Mouse (Mus musculus): Measurements from ENCODE around the gene Olfr95. TPM values are rescaled to one million over a fixed set of nuclear protein-coding genes. Genes with fewer than 3 reads are reported as not detected.

The Olfr95 gene
- polyA plus RNA-seq, 1 experiment: 0.12 TPM

DNA sequence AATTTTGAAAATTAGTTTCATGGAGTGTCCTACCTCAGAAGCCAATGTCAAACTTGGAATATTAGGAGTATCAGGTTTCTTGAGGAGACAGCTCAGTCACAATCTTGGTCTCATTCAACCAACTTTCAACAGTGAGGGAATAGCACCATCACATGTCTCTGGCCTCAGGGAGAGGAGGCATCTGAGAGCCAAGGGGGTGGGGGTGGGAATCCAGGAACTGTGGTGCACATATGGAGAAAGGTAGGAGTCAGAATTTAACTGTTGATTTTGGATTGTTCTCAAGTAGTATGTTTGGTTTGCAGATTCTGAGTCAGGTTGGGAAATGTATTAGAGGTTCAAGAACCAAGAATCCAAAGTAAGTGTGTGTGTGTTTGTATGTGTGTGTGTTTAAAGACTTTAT is 19.9 kb downstream of the Olfr95 start:
- TF ChIP-seq EP300 (IDR thresholded peaks at IDR 0.05; ENCODE audit: insufficient read depth, low read depth, low read length): peak; percentile 91
- no peak for TF ChIP-seq POLR2A (IDR thresholded peaks at IDR 0.05; ENCODE audit: insufficient read depth, low read length)
- no peaks in the 10 kb centered on the region for H3K36me3 ChIP-seq (ENCODE audit: control insufficient read depth, insufficient read depth, low read length, poor library complexity, severe bottlenecking)
- peak overlapping the region; percentile 62 for H3K9ac ChIP-seq (ENCODE audit: low read depth, poor library complexity, severe bottlenecking)
- H3K4me1 ChIP-seq (ENCODE audit: control insufficient read depth, insufficient read depth, low read length): peaks cover 11% of the 10 kb centered on the region
- H3K27me3 ChIP-seq (ENCODE audit: control insufficient read depth, insufficient read depth, low read length, poor library complexity, severe bottlenecking): no peaks in the 10 kb centered on the region
- no peaks in the 10 kb centered on the region for H3K9me3 ChIP-seq (replicated peaks; ENCODE audit: control insufficient read depth, insufficient read depth, low read length, poor library complexity, severe bottlenecking)
- peak overlapping the region; percentile 42; the same call in 1 of the 2 replicates for H3K4me3 ChIP-seq (ENCODE audit: low read depth, low read length)
- H3K27ac ChIP-seq (ENCODE audit: insufficient read depth, low read length): peak overlapping the region; percentile 85

DNA sequence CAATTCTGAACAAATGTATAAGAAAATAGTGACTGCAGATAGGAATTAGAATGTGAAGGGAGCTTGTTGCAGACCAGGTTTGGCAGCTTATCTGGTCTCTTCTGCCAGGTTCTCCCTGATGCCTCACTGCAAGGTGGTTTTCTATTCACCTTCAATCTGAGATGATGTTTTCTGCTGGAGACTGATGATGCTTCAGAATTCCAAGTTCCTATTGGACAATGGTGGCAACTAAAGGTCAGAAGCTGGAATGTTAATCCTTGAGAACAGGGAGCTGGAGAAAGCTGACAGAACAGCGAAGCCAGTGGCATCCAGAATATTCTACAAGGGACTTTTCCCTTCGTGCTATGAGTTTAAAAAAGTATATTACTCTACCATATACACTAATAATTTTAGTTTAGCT is 22.2 kb downstream of the Olfr95 start:
- Histone ChIP-seq H3K4me3 (ENCODE audit: low read depth, low read length) (no peak overlapping the region), H3K36me3 (ENCODE audit: control insufficient read depth, insufficient read depth, low read length, poor library complexity, severe bottlenecking) (no peaks in the 10 kb centered on the region), H3K9me3 (replicated peaks; ENCODE audit: control insufficient read depth, insufficient read depth, low read length, poor library complexity, severe bottlenecking) (no peaks in the 10 kb centered on the region), H3K27ac (ENCODE audit: insufficient read depth, low read length) (peak overlapping the region; percentile 99), H3K4me1 (ENCODE audit: control insufficient read depth, insufficient read depth, low read length) (peaks cover 11% of the 10 kb centered on the region), H3K27me3 (ENCODE audit: control insufficient read depth, insufficient read depth, low read length, poor library complexity, severe bottlenecking) (no peaks in the 10 kb centered on the region), H3K9ac (ENCODE audit: low read depth, poor library complexity, severe bottlenecking) (no peak overlapping the region)
- TF ChIP-seq POLR2A (IDR thresholded peaks at IDR 0.05; ENCODE audit: insufficient read depth, low read length): no peak
- no peak for TF ChIP-seq EP300 (IDR thresholded peaks at IDR 0.05; ENCODE audit: insufficient read depth, low read depth, low read length)
- TF ChIP-seq CTCF (IDR thresholded peaks at IDR 0.05; ENCODE audit: low read depth, low read length): no peak

DNA sequence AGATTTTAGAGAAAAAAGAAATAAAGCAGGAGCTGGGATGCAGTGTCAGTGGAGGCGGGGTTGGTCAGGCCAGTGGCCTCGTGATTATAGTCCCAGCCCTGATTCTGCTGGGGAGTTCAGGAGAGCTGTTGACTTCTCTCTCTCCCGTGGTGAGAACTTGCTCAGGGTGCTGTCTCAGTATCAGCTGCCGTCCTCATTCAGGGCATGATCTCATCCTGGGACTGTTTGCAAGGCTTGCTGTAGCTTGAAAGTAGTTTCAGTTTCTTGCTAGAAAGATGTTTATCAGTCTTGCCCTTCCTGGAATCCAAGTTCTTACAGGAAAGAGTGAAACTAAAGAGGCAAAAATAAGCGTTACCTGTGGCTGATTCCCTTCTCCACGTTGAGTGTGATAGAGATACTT is 27.4 kb downstream of the Olfr95 start:
- Histone ChIP-seq H3K36me3 (ENCODE audit: control insufficient read depth, insufficient read depth, low read length, poor library complexity, severe bottlenecking) (no peaks in the 10 kb centered on the region), H3K9me3 (replicated peaks; ENCODE audit: control insufficient read depth, insufficient read depth, low read length, poor library complexity, severe bottlenecking) (no peaks in the 10 kb centered on the region), H3K4me1 (ENCODE audit: control insufficient read depth, insufficient read depth, low read length) (peaks cover 3% of the 10 kb centered on the region), H3K27ac (ENCODE audit: insufficient read depth, low read length) (no peak overlapping the region), H3K27me3 (ENCODE audit: control insufficient read depth, insufficient read depth, low read length, poor library complexity, severe bottlenecking) (no peaks in the 10 kb centered on the region), H3K4me3 (ENCODE audit: low read depth, low read length) (no peak overlapping the region), H3K9ac (ENCODE audit: low read depth, poor library complexity, severe bottlenecking) (no peak overlapping the region)
- TF ChIP-seq CTCF (IDR thresholded peaks at IDR 0.05; ENCODE audit: low read depth, low read length): no peak
- TF ChIP-seq EP300 (IDR thresholded peaks at IDR 0.05; ENCODE audit: insufficient read depth, low read depth, low read length): no peak

DNA sequence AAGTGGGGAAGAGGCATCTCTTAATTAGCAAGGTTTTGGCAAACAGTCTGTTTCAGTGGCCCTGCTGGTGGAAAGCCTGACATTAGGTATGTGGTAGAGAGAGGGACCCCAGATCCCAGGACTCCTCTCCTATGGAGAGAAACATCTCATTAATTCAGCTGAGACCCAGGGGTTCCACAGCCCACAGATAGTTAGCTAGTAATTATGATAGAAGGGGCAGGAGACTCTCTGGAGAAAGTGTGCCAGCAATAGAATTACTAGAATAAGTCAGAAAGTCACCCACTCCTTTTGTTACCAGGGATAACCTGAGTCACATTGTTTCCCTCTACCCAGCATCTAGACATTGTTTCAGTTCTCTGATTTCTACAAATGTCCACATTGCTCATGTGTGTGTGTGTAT is 51.5 kb downstream of the Olfr95 start, which contains the start of gene Olfr93:
TSS of gene Olfr93 (minus strand) at position 101 of the 400 bp plus-strand sequence.
- Histone ChIP-seq H3K9me3 (replicated peaks; ENCODE audit: control insufficient read depth, insufficient read depth, low read length, poor library complexity, severe bottlenecking) (no peaks in the 10 kb centered on the region), H3K27me3 (ENCODE audit: control insufficient read depth, insufficient read depth, low read length, poor library complexity, severe bottlenecking) (no peaks in the 10 kb centered on the region), H3K9ac (ENCODE audit: low read depth, poor library complexity, severe bottlenecking) (no peak within 1 kb of the TSS), H3K4me3 (ENCODE audit: low read depth, low read length) (no peak within 1 kb of the TSS), H3K27ac (ENCODE audit: insufficient read depth, low read length) (no peak within 1 kb of the TSS), H3K4me1 (ENCODE audit: control insufficient read depth, insufficient read depth, low read length) (no peaks in the 10 kb centered on the region), H3K36me3 (ENCODE audit: control insufficient read depth, insufficient read depth, low read length, poor library complexity, severe bottlenecking) (no peaks in the 10 kb centered on the region)
- TF ChIP-seq EP300 (IDR thresholded peaks at IDR 0.05; ENCODE audit: insufficient read depth, low read depth, low read length) (no peak), CTCF (IDR thresholded peaks at IDR 0.05; ENCODE audit: low read depth, low read length) (no peak), POLR2A (IDR thresholded peaks at IDR 0.05; ENCODE audit: insufficient read depth, low read length) (no peak)

Other genes starting within 250 kb of the Olfr95 start
- 2.9 and 4.7 TPM in 2 replicates for gene 2410137M14Rik, start 231.9 kb downstream of the Olfr95 start, polyA plus RNA-seq (2011; ENCODE audit: insufficient read depth, insufficient read length, low read depth, missing spikeins)
- 12.6 and 13.2 TPM in 2 replicates for gene H2-M5, start 223.6 kb downstream of the Olfr95 start, polyA plus RNA-seq (2011; ENCODE audit: insufficient read depth, insufficient read length, low read depth, missing spikeins)
- 223 and 254 TPM in 2 replicates for gene Zfp57, start 212.0 kb downstream of the Olfr95 start, polyA plus RNA-seq (2011; ENCODE audit: insufficient read depth, insufficient read length, low read depth, missing spikeins)
- gene Mog, start 189.7 kb downstream of the Olfr95 start, polyA plus RNA-seq (2011; ENCODE audit: insufficient read depth, insufficient read length, low read depth, missing spikeins): not detected in 2 replicates
- 163 and 180 TPM in 2 replicates for gene Gabbr1, start 167.2 kb downstream of the Olfr95 start, polyA plus RNA-seq (2011; ENCODE audit: insufficient read depth, insufficient read length, low read depth, missing spikeins)
- 0.22 TPM in 1 of 2 replicates, not detected in the other for gene Olfr90, start 124.6 kb downstream of the Olfr95 start, polyA plus RNA-seq (2011; ENCODE audit: insufficient read depth, insufficient read length, low read depth, missing spikeins)
- gene Olfr91, start 114.8 kb downstream of the Olfr95 start, polyA plus RNA-seq (2011; ENCODE audit: insufficient read depth, insufficient read length, low read depth, missing spikeins): not detected in 2 replicates
- not detected in 2 replicates for gene Olfr92, start 93.0 kb downstream of the Olfr95 start, polyA plus RNA-seq (2011; ENCODE audit: insufficient read depth, insufficient read length, low read depth, missing spikeins)
- gene Olfr93, start 51.6 kb downstream of the Olfr95 start, polyA plus RNA-seq (2011; ENCODE audit: insufficient read depth, insufficient read length, low read depth, missing spikeins): 0.57 and 1.1 TPM in 2 replicates
- 56.7 and 70.8 TPM in 2 replicates for gene Ubd, start 19.2 kb downstream of the Olfr95 start, polyA plus RNA-seq (2011; ENCODE audit: insufficient read depth, insufficient read length, low read depth, missing spikeins)
- 0.37 TPM in 1 of 2 replicates, not detected in the other for gene Olfr94, start 12.1 kb downstream of the Olfr95 start, polyA plus RNA-seq (2011; ENCODE audit: insufficient read depth, insufficient read length, low read depth, missing spikeins)
- not detected in 2 replicates for gene Olfr96, start 7.0 kb upstream of the Olfr95 start, polyA plus RNA-seq (2011; ENCODE audit: insufficient read depth, insufficient read length, low read depth, missing spikeins)
- gene Olfr97, start 24.2 kb upstream of the Olfr95 start, polyA plus RNA-seq (2011; ENCODE audit: insufficient read depth, insufficient read length, low read depth, missing spikeins): not detected in 2 replicates
- not detected in 2 replicates for gene Olfr98, start 50.6 kb upstream of the Olfr95 start, polyA plus RNA-seq (2011; ENCODE audit: insufficient read depth, insufficient read length, low read depth, missing spikeins)
- gene H2-M3, start 57.1 kb upstream of the Olfr95 start, polyA plus RNA-seq (2011; ENCODE audit: insufficient read depth, insufficient read length, low read depth, missing spikeins): 3.3 and 3.4 TPM in 2 replicates
- not detected in 2 replicates for gene Olfr99, start 70.3 kb upstream of the Olfr95 start, polyA plus RNA-seq (2011; ENCODE audit: insufficient read depth, insufficient read length, low read depth, missing spikeins)
- not detected in 2 replicates for gene Olfr101, start 91.2 kb upstream of the Olfr95 start, polyA plus RNA-seq (2011; ENCODE audit: insufficient read depth, insufficient read length, low read depth, missing spikeins)
- gene Olfr102, start 103.9 kb upstream of the Olfr95 start, polyA plus RNA-seq (2011; ENCODE audit: insufficient read depth, insufficient read length, low read depth, missing spikeins): not detected in 2 replicates
- gene Olfr103, start 126.6 kb upstream of the Olfr95 start, polyA plus RNA-seq (2011; ENCODE audit: insufficient read depth, insufficient read length, low read depth, missing spikeins): not detected in 2 replicates
- not detected in 2 replicates for gene Olfr104-ps, start 146.5 kb upstream of the Olfr95 start, polyA plus RNA-seq (2011; ENCODE audit: insufficient read depth, insufficient read length, low read depth, missing spikeins)
- gene Olfr105-ps, start 165.9 kb upstream of the Olfr95 start, polyA plus RNA-seq (2011; ENCODE audit: insufficient read depth, insufficient read length, low read depth, missing spikeins): not detected in 2 replicates
- not detected in 2 replicates for gene Olfr106-ps, start 177.3 kb upstream of the Olfr95 start, polyA plus RNA-seq (2011; ENCODE audit: insufficient read depth, insufficient read length, low read depth, missing spikeins)
- gene Olfr107, start 186.1 kb upstream of the Olfr95 start, polyA plus RNA-seq (2011; ENCODE audit: insufficient read depth, insufficient read length, low read depth, missing spikeins): not detected in 2 replicates
- gene Olfr108, start 232.4 kb upstream of the Olfr95 start, polyA plus RNA-seq (2011; ENCODE audit: insufficient read depth, insufficient read length, low read depth, missing spikeins): not detected in 2 replicates
- not detected in 2 replicates for gene Olfr109, start 245.8 kb upstream of the Olfr95 start, polyA plus RNA-seq (2011; ENCODE audit: insufficient read depth, insufficient read length, low read depth, missing spikeins)

Data from ES-Bruce4 (cell line).